Mouse (Mus musculus): ENCODE results near the gene Rpl24. TPM values are rescaled to one million over a fixed set of nuclear protein-coding genes. Genes with fewer than 3 reads are reported as not detected.
"Not testable (repeated sequence)": the region's sequence is repeated elsewhere in the genome, so short reads cannot be mapped to it uniquely, and the experiment has no call there.

Rpl24 gene
- polyA plus RNA-seq, 1 experiment from 2014 or later, result 771 TPM

- no peak overlapping the region for H3K27ac ChIP-seq
- DNase-seq (ENCODE audit: extremely low spot score, low spot score), result peak; percentile 67
- H3K4me1 ChIP-seq, result no peaks in the 10 kb centered on the region
- 49% methylated on average over 19 of the region's 19 CpGs for WGBS
- H3K4me3 ChIP-seq, result no peak overlapping the region
- no peaks in the 10 kb centered on the region for H3K36me3 ChIP-seq (replicated peaks)
- H3K27me3 ChIP-seq (ENCODE audit: poor library complexity, severe bottlenecking), result no peaks in the 10 kb centered on the region
- H3K9me3 ChIP-seq, result no peaks in the 10 kb centered on the region
These were observed 15.0 kb upstream of the Rpl24 start for GRCm38 (mm10) chr16:55950946-55951678.

- Histone ChIP-seq H3K27ac (no peak overlapping the region), H3K4me1 (no peaks in the 10 kb centered on the region), H3K4me3 (no peak overlapping the region), H3K27me3 (ENCODE audit: poor library complexity, severe bottlenecking) (no peaks in the 10 kb centered on the region), H3K9me3 (no peaks in the 10 kb centered on the region), H3K36me3 (replicated peaks) (no peaks in the 10 kb centered on the region)
- 84% methylated on average over 7 of the region's 7 CpGs for WGBS
- no peak for DNase-seq (ENCODE audit: extremely low spot score, low spot score)
These were observed 14.3 kb upstream of the Rpl24 start for GRCm38 (mm10) chr16:55951679-55952327.

- no peak for DNase-seq (ENCODE audit: extremely low spot score, low spot score)
- Histone ChIP-seq H3K4me3 (no peak overlapping the region), H3K4me1 (no peaks in the 10 kb centered on the region), H3K36me3 (replicated peaks) (no peaks in the 10 kb centered on the region), H3K27me3 (ENCODE audit: poor library complexity, severe bottlenecking) (no peaks in the 10 kb centered on the region), H3K27ac (no peak overlapping the region), H3K9me3 (no peaks in the 10 kb centered on the region)
These were observed 13.3 kb upstream of the Rpl24 start for GRCm38 (mm10) chr16:55952771-55953170.

GRCm38 (mm10) chr16:55954196-55954595 lies 11.9 kb upstream of the Rpl24 start:
- H3K27me3 ChIP-seq (ENCODE audit: poor library complexity, severe bottlenecking); H3K27ac ChIP-seq; H3K9me3 ChIP-seq; H3K4me3 ChIP-seq; H3K4me1 ChIP-seq; DNase-seq (ENCODE audit: extremely low spot score, low spot score); H3K36me3 ChIP-seq (replicated peaks): not testable (repeated sequence)
- WGBS, result 96% methylated on average over 9 of the region's 9 CpGs

- DNase-seq (ENCODE audit: extremely low spot score, low spot score); H3K9me3 ChIP-seq; H3K27me3 ChIP-seq (ENCODE audit: poor library complexity, severe bottlenecking); H3K4me3 ChIP-seq; H3K27ac ChIP-seq: not testable (repeated sequence)
- 92% methylated on average over 6 of the region's 11 CpGs for WGBS
- Histone ChIP-seq H3K36me3 (replicated peaks) (peaks cover 11% of the 10 kb centered on the region), H3K4me1 (peaks cover 15% of the 10 kb centered on the region)
These were observed 3.0 kb upstream of the Rpl24 start for GRCm38 (mm10) chr16:55963068-55963467.

GRCm38 (mm10) chr16:55964126-55964949 lies 1.7 kb upstream of the Rpl24 start:
- no peak overlapping the region for H3K4me3 ChIP-seq
- peaks cover 23% of the 10 kb centered on the region for H3K36me3 ChIP-seq (replicated peaks)
- no peaks in the 10 kb centered on the region for H3K27me3 ChIP-seq (ENCODE audit: poor library complexity, severe bottlenecking)
- no peaks in the 10 kb centered on the region for H3K9me3 ChIP-seq
- DNase-seq (ENCODE audit: extremely low spot score, low spot score), result no peak
- H3K27ac ChIP-seq, result no peak overlapping the region
- WGBS, result 72% methylated on average over 4 of the region's 4 CpGs
- peaks cover 25% of the 10 kb centered on the region for H3K4me1 ChIP-seq

GRCm38 (mm10) chr16:55967221-55967620 lies 1.1 kb downstream of the Rpl24 start:
- H3K9me3 ChIP-seq, result no peaks in the 10 kb centered on the region
- no peaks in the 10 kb centered on the region for H3K27me3 ChIP-seq (ENCODE audit: poor library complexity, severe bottlenecking)
- peak overlapping the region; percentile 85 for H3K4me3 ChIP-seq
- 40% methylated on average over 1 of the region's 1 CpGs for WGBS
- peak overlapping the region; percentile 97 for H3K27ac ChIP-seq
- H3K36me3 ChIP-seq (replicated peaks), result peaks cover 52% of the 10 kb centered on the region
- H3K4me1 ChIP-seq, result peaks cover 29% of the 10 kb centered on the region
- no peak for DNase-seq (ENCODE audit: extremely low spot score, low spot score)

- Histone ChIP-seq H3K4me3 (peak overlapping the region; percentile 6; the same call in 1 of the 2 replicates), H3K9me3 (no peaks in the 10 kb centered on the region), H3K4me1 (peaks cover 38% of the 10 kb centered on the region), H3K27me3 (ENCODE audit: poor library complexity, severe bottlenecking) (no peaks in the 10 kb centered on the region), H3K36me3 (replicated peaks) (peaks cover 57% of the 10 kb centered on the region), H3K27ac (no peak overlapping the region)
- DNase-seq (ENCODE audit: extremely low spot score, low spot score), result no peak
- 91% methylated on average over 3 of the region's 3 CpGs for WGBS
These were observed 3.1 kb downstream of the Rpl24 start for GRCm38 (mm10) chr16:55969147-55969546.

GRCm38 (mm10) chr16:55970416-55970815 lies 4.3 kb downstream of the Rpl24 start:
- 96% methylated on average over 5 of the region's 5 CpGs for WGBS
- H3K4me1 ChIP-seq, result peaks cover 45% of the 10 kb centered on the region
- no peak overlapping the region for H3K27ac ChIP-seq
- no peaks in the 10 kb centered on the region for H3K9me3 ChIP-seq
- DNase-seq (ENCODE audit: extremely low spot score, low spot score), result no peak
- H3K36me3 ChIP-seq (replicated peaks), result peaks cover 57% of the 10 kb centered on the region
- no peaks in the 10 kb centered on the region for H3K27me3 ChIP-seq (ENCODE audit: poor library complexity, severe bottlenecking)
- no peak overlapping the region for H3K4me3 ChIP-seq

GRCm38 (mm10) chr16:55971735-55972615 lies 5.9 kb downstream of the Rpl24 start:
- Histone ChIP-seq H3K27ac (no peak overlapping the region), H3K9me3 (no peaks in the 10 kb centered on the region), H3K4me3 (no peak overlapping the region; the same call in 1 of the 2 replicates), H3K4me1 (peaks cover 52% of the 10 kb centered on the region), H3K27me3 (ENCODE audit: poor library complexity, severe bottlenecking) (no peaks in the 10 kb centered on the region), H3K36me3 (replicated peaks) (peaks cover 56% of the 10 kb centered on the region)
- 82% methylated on average over 6 of the region's 6 CpGs for WGBS
- DNase-seq (ENCODE audit: extremely low spot score, low spot score), result no peak

- Histone ChIP-seq H3K9me3 (no peaks in the 10 kb centered on the region), H3K36me3 (replicated peaks) (peaks cover 52% of the 10 kb centered on the region)
- DNase-seq (ENCODE audit: extremely low spot score, low spot score), result no peak
These were observed 6.6 kb downstream of the Rpl24 start for GRCm38 (mm10) chr16:55972626-55973201.

More at GRCm38 (mm10) chr16:55972626-55973201, 6.6 kb downstream of the Rpl24 start:
- peak overlapping the region; percentile 89; the same call in 1 of the 2 replicates for H3K27ac ChIP-seq
- 64% methylated on average over 10 of the region's 10 CpGs for WGBS
- no peaks in the 10 kb centered on the region for H3K27me3 ChIP-seq (ENCODE audit: poor library complexity, severe bottlenecking)
- H3K4me3 ChIP-seq, result peak overlapping the region; percentile 99
- peaks cover 45% of the 10 kb centered on the region for H3K4me1 ChIP-seq
